Mouse (Mus musculus) bone marrow macrophage, adult 2 months (primary cell): Measurements from ENCODE around the gene Gpr161.

Source experiments
- CTCF ChIP-seq: IDR thresholded peaks from 2 replicates; pipeline ENCODE4 v1.5.1; 2012; ENCODE audit warnings: low read depth, mild to moderate bottlenecking, low read length, moderate library complexity
- POLR2A ChIP-seq: IDR thresholded peaks from 2 replicates; pipeline ENCODE4 v1.6.1; 2012; ENCODE audit warnings: mild to moderate bottlenecking, low read depth, low read length, borderline replicate concordance

DNA sequence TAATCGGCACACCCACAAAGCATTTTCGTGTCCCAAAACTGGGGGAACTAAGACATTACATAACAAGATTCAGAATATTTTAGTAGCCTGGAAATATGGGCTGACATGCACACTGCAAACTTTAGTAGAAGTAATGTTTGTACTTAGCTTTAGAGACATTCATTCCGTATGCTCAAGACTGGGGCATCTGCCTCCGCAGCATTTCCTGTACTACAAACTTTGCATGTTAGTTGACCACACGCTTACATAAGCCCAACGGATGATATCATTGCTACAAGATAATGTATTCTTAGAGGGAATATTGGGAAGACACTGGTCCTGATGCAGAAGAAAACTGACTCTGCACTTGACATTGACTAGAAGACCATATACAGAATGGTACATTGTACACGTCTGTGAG lies 8.8 kb downstream of the Gpr161 start:
- TF ChIP-seq CTCF (no peak), POLR2A (no peak)
